Mouse (Mus musculus): ENCODE results near the gene Il4. TPM values are rescaled to one million over a fixed set of nuclear protein-coding genes. Genes with fewer than 3 reads are reported as not detected.

Il4 gene
- polyA plus RNA-seq (2017; shearing (Covaris generic)) = 10 to 100 TPM in 2 of 3 experiments, 1 to 10 TPM in 1; 3.1 to 26.5 (median 14.7) TPM

DNA sequence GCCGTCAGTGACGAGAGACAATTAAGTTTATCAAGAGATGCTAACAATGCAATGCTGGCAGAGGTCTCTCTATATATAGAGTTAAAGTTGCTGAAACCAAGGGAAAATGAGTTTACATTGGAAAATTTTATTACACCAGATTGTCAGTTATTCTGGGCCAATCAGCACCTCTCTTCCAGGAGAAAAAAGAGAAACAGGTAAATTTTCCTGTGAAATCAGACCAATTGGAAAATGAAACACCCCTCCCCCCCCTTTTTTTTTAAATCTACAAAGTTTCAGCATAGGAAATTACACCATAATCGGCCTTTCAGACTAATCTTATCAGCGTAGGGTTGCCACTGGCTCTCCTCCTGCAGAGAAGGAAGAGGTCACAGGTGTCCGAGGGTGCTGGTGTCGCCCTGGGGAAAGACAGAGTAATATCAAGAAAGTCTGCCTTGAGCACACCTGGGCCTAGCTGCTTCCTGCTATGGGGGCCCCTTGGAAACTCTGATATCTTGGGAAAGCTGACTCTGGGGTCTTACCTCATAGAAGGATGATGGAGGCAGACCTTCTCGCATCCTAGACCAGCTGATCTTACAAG is at the start of gene Il4:
Gene Il4 (minus strand): TSS at position 51 of the 580 bp plus-strand sequence.
- ATAC-seq = no peak

- ATAC-seq = no peak
These were observed 45.6 kb upstream of the Il4 start for GRCm38 (mm10) chr11:53664091-53664490.

DNA sequence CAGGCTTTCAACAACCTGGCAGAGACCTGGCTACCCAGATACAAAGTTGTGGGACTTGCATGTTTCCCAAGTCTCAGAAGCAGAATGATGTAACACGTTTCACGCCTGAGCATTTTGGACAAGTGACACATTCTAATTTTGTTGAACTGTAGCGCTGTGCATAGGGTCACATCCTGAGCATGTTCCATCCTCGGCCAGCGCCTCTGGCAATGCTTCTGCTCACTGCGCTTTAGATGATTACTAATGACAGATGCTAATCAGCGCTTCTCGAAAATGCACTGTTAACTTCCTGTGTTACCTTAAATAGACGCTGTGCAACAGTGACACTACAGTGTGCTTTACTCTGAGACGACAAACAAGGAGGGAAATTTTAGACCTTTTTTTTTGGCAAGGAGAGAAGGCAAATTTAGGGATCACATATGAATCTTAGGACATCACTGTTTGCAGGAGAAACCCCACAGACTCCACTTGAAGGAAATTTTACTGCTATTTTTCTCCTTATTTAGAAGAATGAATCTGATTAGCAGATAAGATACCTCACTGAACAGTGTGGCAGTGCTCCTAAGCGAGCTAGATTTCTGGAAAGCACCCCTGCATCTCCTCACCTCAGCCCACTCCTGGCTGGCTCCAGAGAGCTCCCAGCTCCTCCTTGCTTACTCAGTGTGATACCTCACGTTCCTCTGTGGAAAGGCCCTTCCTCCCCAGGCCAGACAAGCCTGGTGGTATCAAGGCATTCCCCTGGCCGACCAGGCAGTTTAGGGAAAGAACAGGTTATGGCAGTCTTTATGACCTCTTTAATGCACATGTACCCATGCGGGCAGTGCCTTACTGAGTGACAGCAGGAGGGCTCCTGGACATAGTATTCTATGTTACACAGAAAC is 44.6 kb upstream of the Il4 start:
- peak; percentile 88 for ATAC-seq

DNA sequence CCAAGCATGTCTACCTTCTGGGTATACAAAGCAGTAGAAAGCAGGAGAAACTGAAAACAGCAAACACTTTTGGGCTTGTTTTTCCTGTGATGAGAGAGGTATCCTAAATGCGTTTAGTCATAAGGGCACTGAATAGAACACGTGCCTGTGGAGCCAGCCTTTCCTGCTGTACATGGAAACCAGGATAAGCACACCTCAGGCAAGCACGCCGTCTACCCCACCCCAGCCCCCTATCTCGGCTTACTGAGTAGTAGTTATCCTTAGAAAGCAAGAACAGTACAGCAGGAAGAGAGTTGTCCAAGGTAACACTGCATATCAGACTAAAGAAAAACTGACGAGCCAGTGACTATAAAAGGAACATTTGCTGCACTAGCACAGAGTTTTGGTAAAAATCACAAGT is 39.4 kb upstream of the Il4 start:
- no peak for ATAC-seq

DNA sequence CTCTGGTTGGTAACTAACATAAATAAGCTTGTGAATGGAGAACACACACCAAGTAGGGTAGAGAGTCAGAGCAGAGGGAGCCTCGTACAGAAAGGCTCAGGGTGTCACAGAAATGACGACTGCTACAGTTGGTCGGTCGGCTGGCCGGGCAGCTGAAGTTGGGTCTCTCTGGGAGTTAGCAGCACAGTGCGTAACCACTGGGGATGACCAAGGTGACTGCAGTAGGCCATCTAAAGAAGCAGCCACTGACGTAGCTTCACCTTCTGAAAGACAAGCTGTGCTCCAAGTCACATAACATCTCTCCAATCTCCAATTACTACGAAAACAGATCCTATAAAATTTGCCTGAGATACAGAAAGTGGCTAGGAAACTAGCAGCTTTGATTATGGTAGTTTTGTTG is 38.9 kb upstream of the Il4 start:
- ATAC-seq = no peak

- peak; percentile 91 for ATAC-seq
These were observed 38.2 kb upstream of the Il4 start for GRCm38 (mm10) chr11:53656558-53657202.

DNA sequence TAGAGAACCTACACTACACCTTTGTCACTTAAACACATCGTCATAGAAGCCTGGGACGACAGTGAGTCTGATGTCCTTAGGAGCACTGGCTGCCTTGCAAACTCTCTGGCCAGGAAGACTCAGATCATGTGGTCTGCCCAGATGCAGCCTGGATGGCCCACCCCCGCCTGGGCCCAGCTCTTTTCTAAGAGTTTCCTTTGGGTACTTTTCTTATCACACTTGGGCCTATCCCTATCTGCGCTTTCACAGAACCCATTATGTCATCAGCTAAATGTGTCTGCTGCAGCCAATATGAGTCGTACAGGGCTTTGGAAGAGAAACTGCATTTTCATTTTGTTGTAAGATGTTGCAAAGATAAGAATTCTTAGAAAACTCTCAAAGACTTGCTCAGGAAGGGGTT is 36.6 kb upstream of the Il4 start:
- ATAC-seq = no peak

GRCm38 (mm10) chr11:53652427-53652826 is 34.0 kb upstream of the Il4 start:
- ATAC-seq = no peak

GRCm38 (mm10) chr11:53651441-53651840 is 33.0 kb upstream of the Il4 start:
- no peak for ATAC-seq

DNA sequence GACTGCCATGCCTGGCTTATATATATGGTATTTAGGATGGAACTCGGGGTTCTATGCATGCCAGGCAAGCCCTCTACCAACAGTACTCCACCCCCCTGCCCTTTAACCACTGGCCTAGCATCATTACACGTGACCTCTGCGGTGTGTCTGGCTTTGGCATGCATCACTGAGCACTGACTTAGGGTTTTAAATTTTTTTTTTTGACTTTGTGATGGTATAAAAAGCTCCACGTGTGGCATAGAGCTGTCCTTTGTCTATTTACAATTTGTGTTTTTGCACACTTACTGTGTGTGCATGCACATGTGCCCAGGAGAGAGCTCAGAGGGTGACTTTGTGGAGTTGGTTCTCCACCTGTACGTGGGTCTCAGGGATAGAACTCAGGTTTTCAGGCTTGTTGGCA is 25.5 kb upstream of the Il4 start:
- no peak for ATAC-seq

GRCm38 (mm10) chr11:53642744-53643279 is 24.3 kb upstream of the Il4 start:
- no peak for ATAC-seq

DNA sequence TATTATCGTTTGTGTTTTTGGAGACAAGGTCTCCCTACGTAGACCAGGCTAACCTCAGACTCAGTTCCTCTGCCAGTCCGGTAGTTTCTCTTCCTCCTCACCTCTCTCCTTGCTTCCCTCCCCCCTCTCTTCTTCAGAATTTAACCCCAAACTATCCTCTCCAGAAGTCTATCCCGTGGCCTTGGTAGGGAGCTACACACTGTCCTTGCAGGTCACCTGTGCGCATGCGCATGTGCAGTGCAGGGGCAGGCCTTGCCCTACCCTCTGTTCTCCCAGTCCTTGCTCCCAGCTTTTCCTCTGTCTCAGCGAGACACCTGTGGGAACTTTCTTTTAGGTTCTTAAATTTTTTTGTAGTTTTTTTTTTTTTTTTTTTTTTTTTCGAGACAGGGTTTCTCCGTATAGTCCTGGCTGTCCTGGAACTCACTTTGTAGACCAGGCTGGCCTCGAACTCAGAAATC is 19.4 kb upstream of the Il4 start:
- no peak for ATAC-seq

- ATAC-seq = no peak
These were observed 18.8 kb upstream of the Il4 start for GRCm38 (mm10) chr11:53637046-53637802.

DNA sequence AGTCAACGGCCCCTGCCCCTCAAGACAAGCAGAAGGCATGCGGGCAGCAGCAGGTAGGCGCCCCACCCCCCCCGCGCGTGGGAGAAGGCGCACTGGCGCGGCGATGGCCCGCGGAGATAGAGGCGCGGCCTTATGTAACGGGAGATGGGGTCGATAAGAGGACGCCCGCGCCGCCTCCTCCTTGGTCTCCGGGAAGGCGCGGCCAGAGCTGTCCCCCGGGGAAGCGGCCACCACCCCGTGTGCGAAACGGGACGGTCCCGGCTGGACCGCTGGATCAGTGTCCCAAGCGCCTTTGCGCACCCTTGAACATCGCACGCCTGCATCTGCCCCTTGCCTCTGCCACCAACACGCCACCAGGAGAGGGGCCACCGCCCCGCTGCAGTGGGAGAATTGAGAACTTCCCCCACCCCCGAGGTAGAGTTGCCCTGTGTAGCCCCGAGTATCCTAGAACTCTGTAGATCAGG is 17.7 kb upstream of the Il4 start:
- no peak for ATAC-seq

DNA sequence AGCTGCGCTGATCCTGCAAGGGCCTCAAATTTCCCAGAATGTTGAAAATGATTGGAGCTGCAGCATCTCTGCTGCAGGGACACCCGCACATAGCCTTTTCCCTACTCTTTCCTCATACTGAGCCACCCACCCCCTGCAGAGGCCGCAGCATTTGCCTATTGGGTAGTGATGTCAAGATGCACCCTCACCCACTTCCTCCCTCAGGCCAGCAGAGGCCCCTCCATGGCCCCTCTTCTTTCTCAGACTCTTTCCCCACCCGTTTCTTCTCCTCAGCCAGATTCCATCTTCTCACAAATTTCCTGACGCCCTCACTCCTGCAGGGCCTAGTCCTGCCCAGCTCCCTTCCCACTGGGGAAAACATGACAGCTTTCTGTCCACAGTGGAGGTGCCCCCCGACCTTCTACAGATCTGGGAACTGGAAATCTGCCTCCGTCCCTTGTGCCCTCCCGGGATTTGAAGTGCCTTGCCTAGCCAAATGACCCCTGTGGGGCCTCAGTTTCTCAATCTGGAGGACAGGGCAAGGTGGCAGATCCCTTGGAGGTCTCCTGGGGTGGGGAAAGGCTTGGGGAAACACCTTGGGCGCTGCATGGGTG is 17.2 kb upstream of the Il4 start:
- ATAC-seq = no peak

- ATAC-seq = no peak
These were observed 16.1 kb upstream of the Il4 start, which contains the start of gene Il13 for GRCm38 (mm10) chr11:53634556-53634955. Il13 (minus strand) TSS chr11:53634702.

- ATAC-seq = no peak
These were observed 15.2 kb upstream of the Il4 start for GRCm38 (mm10) chr11:53633644-53634043.

- no peak for ATAC-seq
These were observed 13.8 kb upstream of the Il4 start for GRCm38 (mm10) chr11:53632122-53632733.

GRCm38 (mm10) chr11:53627859-53628258 is 9.4 kb upstream of the Il4 start:
- ATAC-seq = peak; percentile 74

GRCm38 (mm10) chr11:53626802-53627373 is 8.4 kb upstream of the Il4 start:
- no peak for ATAC-seq

DNA sequence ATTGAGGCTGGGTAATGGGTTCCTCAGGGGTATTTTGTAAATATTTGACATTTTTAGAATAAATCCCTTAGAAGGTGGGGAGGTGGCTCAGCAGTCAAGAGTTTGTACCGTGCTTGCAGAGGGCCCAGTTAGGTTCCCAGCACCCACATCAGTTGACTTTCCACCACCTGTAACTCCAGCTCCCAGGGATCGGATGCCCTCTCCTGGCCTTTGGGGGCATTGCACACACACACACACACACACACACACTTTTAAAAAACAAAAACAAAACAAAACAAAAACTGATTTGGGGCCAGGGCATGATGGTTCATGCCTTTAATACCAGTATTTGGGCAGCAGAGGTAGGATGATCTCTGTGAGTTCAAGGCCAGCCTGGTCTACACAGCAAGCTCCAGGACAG is 5.7 kb upstream of the Il4 start:
- ATAC-seq = no peak
